Mouse (Mus musculus) stomach, embryonic 16.5 days (tissue): ENCODE measurements around the gene Sf3b3. TPM values are rescaled to one million over a fixed set of nuclear protein-coding genes. Genes with fewer than 3 reads are reported as not detected.

Experiments
- ATAC-seq: fragments of 200-750 bp; cut with Nextera tagmentation; 2 replicates; pipeline ENCODE4 v1.8.0; 2017; ENCODE audit warnings: moderate number of reproducible peaks, moderate TSS enrichment; ENCODE audit not compliant: insufficient read depth, low FRiP score
- H3K27ac ChIP-seq: fragments of 300-500 bp; sonication (generic); 2 replicates; pipeline ENCODE4 v1.5.1; 2014; ENCODE audit warnings: low read length
- H3K27me3 ChIP-seq: fragments of 300-500 bp; sonication (generic); 2 replicates; pipeline ENCODE4 v1.6.1; 2014; ENCODE audit warnings: low read length, control low read depth, mixed read lengths; ENCODE audit not compliant: control insufficient read depth, insufficient read depth
- H3K36me3 ChIP-seq: fragments of 300-500 bp; sonication (generic); 2 replicates; pipeline ENCODE4 v1.6.1; 2014; ENCODE audit warnings: low read length; ENCODE audit not compliant: control insufficient read depth, insufficient read depth
- H3K4me1 ChIP-seq: fragments of 300-500 bp; sonication (generic); 2 replicates; pipeline ENCODE4 v1.6.1; 2014; ENCODE audit warnings: low read length, control low read depth, mixed read lengths; ENCODE audit not compliant: control insufficient read depth, insufficient read depth
- H3K4me2 ChIP-seq: fragments of 300-500 bp; sonication (generic); 2 replicates; pipeline ENCODE4 v1.6.1; 2014; ENCODE audit warnings: low read depth, low read length, mixed read lengths
- H3K4me3 ChIP-seq: fragments of 300-500 bp; sonication (generic); replicated peaks from 2 replicates; pipeline ENCODE4 v1.5.1; 2014; ENCODE audit warnings: mild to moderate bottlenecking, low read length
- H3K9ac ChIP-seq: fragments of 300-500 bp; sonication (generic); 2 replicates; pipeline ENCODE4 v1.6.1; 2014; ENCODE audit warnings: low read length
- H3K9me3 ChIP-seq: fragments of 300-500 bp; sonication (generic); replicated peaks from 2 replicates; pipeline ENCODE4 v1.6.1; 2016; ENCODE audit warnings: low read length, control low read depth; ENCODE audit not compliant: control insufficient read depth
- WGBS: fragments of 180-500 bp; shearing (Covaris S2); extraction: QIAGEN DNeasy Blood & Tissue Kit; methylation state at CpG from one replicate; pipeline ENCODE4 v1.1.7; 2014; 5-methylcytosine and 5-hydroxymethylcytosine counted together
- polyA plus RNA-seq: library from polyadenylated mRNA; unstranded; fragments of >200 nt; fragmentation: Nextera tagmentation; extraction: Ambion mirVana; gene quantifications from 2 replicates; pipeline ENCODE4 v1.2.1, GENCODE M21; 2015

Sf3b3 gene
- polyA plus RNA-seq = 128 and 131 TPM in 2 replicates

GRCm38 (mm10) chr8:110846405-110847170 is at the start of gene Sf3b3, which contains the start of gene Cog4:
TSS of gene Sf3b3 (minus strand) at chr8:110846787.
TSS of gene Cog4 (plus strand) at chr8:110846600.
- H3K4me1 ChIP-seq = peaks cover 22% of the 10 kb centered on the region
- no peaks in the 10 kb centered on the region for H3K9me3 ChIP-seq
- peak within 1 kb of the TSS; percentile 95 for H3K9ac ChIP-seq
- peak within 1 kb of the TSS; percentile 83 for H3K27ac ChIP-seq
- peaks cover 13% of the 10 kb centered on the region; the same call in 1 of the 2 replicates for H3K36me3 ChIP-seq
- no peaks in the 10 kb centered on the region for H3K27me3 ChIP-seq
- WGBS = under 1% methylated on average over 53 of the region's 53 CpGs
- H3K4me3 ChIP-seq = peak within 1 kb of the TSS; percentile 88
- peak; percentile 90 for ATAC-seq
- peak within 1 kb of the TSS; percentile 89 for H3K4me2 ChIP-seq

- Histone ChIP-seq H3K4me1 (no peaks in the 10 kb centered on the region), H3K9me3 (no peaks in the 10 kb centered on the region), H3K9ac (no peak overlapping the region), H3K27ac (no peak overlapping the region), H3K4me3 (no peak overlapping the region), H3K36me3 (no peaks in the 10 kb centered on the region; the same call in 1 of the 2 replicates), H3K27me3 (no peaks in the 10 kb centered on the region), H3K4me2 (no peak overlapping the region)
- 91% methylated on average over 13 of the region's 13 CpGs for WGBS
- no peak for ATAC-seq
These were observed 49.2 kb upstream of the Sf3b3 start for GRCm38 (mm10) chr8:110895812-110896211.

GRCm38 (mm10) chr8:110895254-110895653 is 48.7 kb upstream of the Sf3b3 start:
- H3K9me3 ChIP-seq = no peaks in the 10 kb centered on the region
- no peaks in the 10 kb centered on the region for H3K27me3 ChIP-seq
- H3K36me3 ChIP-seq = no peaks in the 10 kb centered on the region; the same call in 1 of the 2 replicates
- ATAC-seq = no peak
- H3K4me1 ChIP-seq = no peaks in the 10 kb centered on the region
- no peak overlapping the region for H3K4me3 ChIP-seq
- H3K4me2 ChIP-seq = no peak overlapping the region
- no peak overlapping the region for H3K27ac ChIP-seq
- no peak overlapping the region for H3K9ac ChIP-seq
- 77% methylated on average over 9 of the region's 9 CpGs for WGBS

GRCm38 (mm10) chr8:110894851-110895250 is 48.3 kb upstream of the Sf3b3 start:
- Histone ChIP-seq H3K9me3 (no peaks in the 10 kb centered on the region), H3K27me3 (no peaks in the 10 kb centered on the region), H3K27ac (no peak overlapping the region), H3K4me2 (no peak overlapping the region), H3K4me3 (no peak overlapping the region), H3K36me3 (no peaks in the 10 kb centered on the region; the same call in 1 of the 2 replicates), H3K4me1 (no peaks in the 10 kb centered on the region), H3K9ac (no peak overlapping the region)
- no peak for ATAC-seq
- WGBS = 80% methylated on average over 10 of the region's 10 CpGs

- no peak overlapping the region for H3K4me3 ChIP-seq
- H3K4me1 ChIP-seq = no peaks in the 10 kb centered on the region
- no peaks in the 10 kb centered on the region for H3K27me3 ChIP-seq
These were observed 46.3 kb upstream of the Sf3b3 start for GRCm38 (mm10) chr8:110892913-110893312.

GRCm38 (mm10) chr8:110892040-110892439 is 45.5 kb upstream of the Sf3b3 start:
- no peaks in the 10 kb centered on the region; the same call in 1 of the 2 replicates for H3K36me3 ChIP-seq
- no peak overlapping the region for H3K4me3 ChIP-seq
- H3K4me2 ChIP-seq = no peak overlapping the region
- ATAC-seq = no peak
- H3K27me3 ChIP-seq = no peaks in the 10 kb centered on the region
- H3K9ac ChIP-seq = no peak overlapping the region
- H3K9me3 ChIP-seq = no peaks in the 10 kb centered on the region
- no peaks in the 10 kb centered on the region for H3K4me1 ChIP-seq
- no peak overlapping the region for H3K27ac ChIP-seq
- WGBS = 90% methylated on average over 7 of the region's 7 CpGs

More at GRCm38 (mm10) chr8:110892913-110893312, 46.3 kb upstream of the Sf3b3 start:
- 100% methylated on average over 2 of the region's 2 CpGs for WGBS
- no peaks in the 10 kb centered on the region; the same call in 1 of the 2 replicates for H3K36me3 ChIP-seq
- ATAC-seq = no peak
- H3K9ac ChIP-seq = no peak overlapping the region
- H3K9me3 ChIP-seq = no peaks in the 10 kb centered on the region
- H3K27ac ChIP-seq = no peak overlapping the region
- no peak overlapping the region for H3K4me2 ChIP-seq

- no peak for ATAC-seq
- 70% methylated on average over 12 of the region's 12 CpGs for WGBS
- no peak overlapping the region for H3K4me2 ChIP-seq
- H3K27me3 ChIP-seq = no peaks in the 10 kb centered on the region
- H3K9me3 ChIP-seq = no peaks in the 10 kb centered on the region
- no peak overlapping the region for H3K27ac ChIP-seq
- no peak overlapping the region for H3K4me3 ChIP-seq
- H3K9ac ChIP-seq = no peak overlapping the region
- no peaks in the 10 kb centered on the region for H3K4me1 ChIP-seq
- H3K36me3 ChIP-seq = no peaks in the 10 kb centered on the region; the same call in 1 of the 2 replicates
These were observed 43.4 kb upstream of the Sf3b3 start for GRCm38 (mm10) chr8:110889904-110890470.

GRCm38 (mm10) chr8:110888860-110889259 is 42.3 kb upstream of the Sf3b3 start:
- WGBS = 90% methylated on average over 16 of the region's 16 CpGs

GRCm38 (mm10) chr8:110888441-110888840 is 41.9 kb upstream of the Sf3b3 start:
- 93% methylated on average over 8 of the region's 8 CpGs for WGBS
- ATAC-seq = no peak
- no peaks in the 10 kb centered on the region for H3K9me3 ChIP-seq
- no peak overlapping the region for H3K9ac ChIP-seq
- no peaks in the 10 kb centered on the region for H3K27me3 ChIP-seq
- H3K36me3 ChIP-seq = no peaks in the 10 kb centered on the region; the same call in 1 of the 2 replicates
- H3K27ac ChIP-seq = no peak overlapping the region
- H3K4me2 ChIP-seq = no peak overlapping the region
- no peak overlapping the region for H3K4me3 ChIP-seq
- no peaks in the 10 kb centered on the region for H3K4me1 ChIP-seq

More at GRCm38 (mm10) chr8:110888860-110889259, 42.3 kb upstream of the Sf3b3 start:
- H3K9me3 ChIP-seq = no peaks in the 10 kb centered on the region
- H3K9ac ChIP-seq = no peak overlapping the region
- no peak overlapping the region for H3K4me3 ChIP-seq
- no peak overlapping the region for H3K27ac ChIP-seq
- H3K36me3 ChIP-seq = no peaks in the 10 kb centered on the region; the same call in 1 of the 2 replicates
- no peak overlapping the region for H3K4me2 ChIP-seq
- ATAC-seq = no peak
- no peaks in the 10 kb centered on the region for H3K4me1 ChIP-seq
- no peaks in the 10 kb centered on the region for H3K27me3 ChIP-seq
